Mouse (Mus musculus) MEL (cell line): ENCODE measurements around the gene Kcna5. TPM values are rescaled to one million over a fixed set of nuclear protein-coding genes. Genes with fewer than 3 reads are reported as not detected.

Experiments used
- DNase-seq: peaks from one replicate; pipeline ENCODE4 v3.0.0; 2011; ENCODE audit warnings: low read depth, low spot score
- H3K27ac ChIP-seq: 2 replicates; pipeline ENCODE4 v1.5.1; 2012; ENCODE audit warnings: low read depth, mild to moderate bottlenecking, control low read depth, low read length, moderate library complexity; ENCODE audit not compliant: control insufficient read depth
- H3K27me3 ChIP-seq, 2 experiments: fragments of 150-350 bp in 1 of 2; sonication (generic) in 1 of 2; 2 replicates each; pipeline ENCODE4 v1.6.1; 2012; ENCODE audit warnings: low read length in 2 of 2, mild to moderate bottlenecking in 2 of 2, improper control_type of control experiment in 1 of 2, moderate library complexity in 1 of 2; ENCODE audit not compliant: insufficient read depth in 2 of 2, control insufficient read depth in 1 of 2
- H3K36me3 ChIP-seq, 2 experiments: 2 replicates each; pipeline ENCODE4 v1.6.1; 2012 to 2014; ENCODE audit warnings: low read length in 2 of 2, improper control_type of control experiment in 1 of 2, inconsistent platforms in 1 of 2, mild to moderate bottlenecking in 1 of 2; ENCODE audit not compliant: insufficient read depth in 2 of 2, control insufficient read depth in 1 of 2
- H3K4me1 ChIP-seq, 2 experiments: fragments of 150-350 bp in 1 of 2; sonication (generic) in 1 of 2; 2 replicates each; pipeline ENCODE4 v1.6.1; 2012; ENCODE audit warnings: low read length in 2 of 2, improper control_type of control experiment in 1 of 2, mild to moderate bottlenecking in 1 of 2; ENCODE audit not compliant: insufficient read depth in 2 of 2, control insufficient read depth in 1 of 2
- H3K4me3 ChIP-seq, 2 experiments: fragments of 150-350 bp in 1 of 2; sonication (generic) in 1 of 2; 2 replicates each; pipeline ENCODE4 v1.5.1; 2012; ENCODE audit warnings: low read depth in 2 of 2, low read length in 2 of 2, mild to moderate bottlenecking in 2 of 2, moderate library complexity in 2 of 2, control low read depth in 1 of 2, improper control_type of control experiment in 1 of 2; ENCODE audit not compliant: control insufficient read depth in 1 of 2, insufficient read depth in 1 of 2
- H3K79me2 ChIP-seq: 2 replicates; pipeline ENCODE4 v1.6.1; 2012; ENCODE audit warnings: mild to moderate bottlenecking, low read length, moderate library complexity; ENCODE audit not compliant: control insufficient read depth, poor library complexity, insufficient read depth
- H3K9ac ChIP-seq: 2 replicates; pipeline ENCODE4 v1.6.1; 2012; ENCODE audit warnings: low read depth, mild to moderate bottlenecking, control low read depth, low read length, moderate library complexity; ENCODE audit not compliant: control insufficient read depth, poor library complexity, severe bottlenecking
- H3K9me3 ChIP-seq: fragments of 150-350 bp; sonication (generic); replicated peaks from 2 replicates; pipeline ENCODE4 v1.6.1; 2012; ENCODE audit warnings: mild to moderate bottlenecking, low read length, improper control_type of control experiment, moderate library complexity; ENCODE audit not compliant: insufficient read depth
- BHLHE40 ChIP-seq: IDR thresholded peaks from 2 replicates; pipeline ENCODE4 v1.6.1; 2012; ENCODE audit warnings: low read depth, mild to moderate bottlenecking, inconsistent platforms, low read length, improper control_type of control experiment, borderline replicate concordance
- CHD1 ChIP-seq: IDR thresholded peaks from 2 replicates; pipeline ENCODE4 v1.6.1; 2012; ENCODE audit warnings: low read depth, mild to moderate bottlenecking, inconsistent platforms, low read length, improper control_type of control experiment
- CHD2 ChIP-seq: IDR thresholded peaks from 2 replicates; pipeline ENCODE4 v1.6.1; 2011; ENCODE audit warnings: low read length, improper control_type of control experiment
- KAT2A ChIP-seq: conservative IDR thresholded peaks from 2 replicates; pipeline ENCODE4 v1.6.1; 2012; ENCODE audit warnings: low read depth, low read length, improper control_type of control experiment, inconsistent platforms
- MAFK ChIP-seq: IDR thresholded peaks from 2 replicates; pipeline ENCODE4 v1.6.1; 2011; ENCODE audit warnings: low read depth, mild to moderate bottlenecking, low read length, improper control_type of control experiment, borderline replicate concordance
- MEF2A ChIP-seq: IDR thresholded peaks from 2 replicates; pipeline ENCODE4 v1.6.1; 2014; ENCODE audit warnings: low read depth, mild to moderate bottlenecking, inconsistent platforms, low read length, improper control_type of control experiment; ENCODE audit not compliant: poor library complexity, insufficient replicate concordance, severe bottlenecking; ENCODE audit errors: extremely low read depth
- NELFE ChIP-seq: IDR thresholded peaks from 2 replicates; pipeline ENCODE4 v1.6.1; 2011; ENCODE audit warnings: low read depth, low read length, improper control_type of control experiment
- NRF1 ChIP-seq: IDR thresholded peaks from 2 replicates; pipeline ENCODE4 v1.6.1; 2014; ENCODE audit warnings: low read depth, mild to moderate bottlenecking, inconsistent platforms, low read length, improper control_type of control experiment, moderate library complexity; ENCODE audit not compliant: poor library complexity, insufficient read depth, severe bottlenecking
- POLR2AphosphoS2 ChIP-seq: IDR thresholded peaks from 2 replicates; pipeline ENCODE4 v1.6.1; 2011; ENCODE audit warnings: low read length, improper control_type of control experiment
- SIN3A ChIP-seq: IDR thresholded peaks from 2 replicates; pipeline ENCODE4 v1.6.1; 2012; ENCODE audit warnings: low read length, improper control_type of control experiment, inconsistent platforms
- TBP ChIP-seq: IDR thresholded peaks from 2 replicates; pipeline ENCODE4 v1.8.0; 2011; ENCODE audit warnings: low read depth, low read length, improper control_type of control experiment
- TCF12 ChIP-seq: IDR thresholded peaks from 2 replicates; pipeline ENCODE4 v1.6.1; 2014; ENCODE audit warnings: low read depth, mild to moderate bottlenecking, inconsistent platforms, low read length, improper control_type of control experiment, moderate library complexity
- UBTF ChIP-seq: IDR thresholded peaks from 2 replicates; pipeline ENCODE4 v1.6.1; 2012; ENCODE audit warnings: low read depth, mild to moderate bottlenecking, inconsistent platforms, low read length, improper control_type of control experiment, moderate library complexity, borderline replicate concordance; ENCODE audit not compliant: insufficient read depth
- ZKSCAN1 ChIP-seq: IDR thresholded peaks from 2 replicates; pipeline ENCODE4 v1.6.1; 2012; ENCODE audit warnings: low read depth, mild to moderate bottlenecking, inconsistent platforms, low read length, improper control_type of control experiment, moderate library complexity
- ZMIZ1 ChIP-seq: IDR thresholded peaks from 2 replicates; pipeline ENCODE4 v1.6.1; 2012; ENCODE audit warnings: low read depth, mild to moderate bottlenecking, inconsistent platforms, low read length, improper control_type of control experiment, moderate library complexity
- ZNF384 ChIP-seq: IDR thresholded peaks from 2 replicates; pipeline ENCODE4 v1.6.1; 2012; ENCODE audit warnings: low read depth, mild to moderate bottlenecking, inconsistent platforms, low read length, improper control_type of control experiment
- polyA plus RNA-seq, 2 experiments: library from polyadenylated mRNA; stranded (reverse) in 1 of 2; unstranded in 1 of 2; fragments of >175 nt in 1 of 2; fragments of >200 nt in 1 of 2; gene quantifications; 2 replicates each; pipeline versions ENCODE4 v1.2.1 to v1.2.4; 2012; ENCODE audit warnings: low replicate concordance in 2 of 2, low read depth in 1 of 2; ENCODE audit not compliant: insufficient read length in 2 of 2, insufficient read depth in 1 of 2, missing spikeins in 1 of 2
- total RNA-seq: library from RNA; depleted of rRNA; stranded (reverse); fragments of 300-350 nt; gene quantifications from 2 replicates; pipeline ENCODE4 v1.2.3, GENCODE M21; 2012

Gene Kcna5
- total and polyA plus RNA-seq, 3 experiments: not detected

- Histone ChIP-seq H3K27me3 (no peaks in the 10 kb centered on the region), H3K79me2 (no peaks in the 10 kb centered on the region), H3K36me3 (no peaks in the 10 kb centered on the region)
- TF ChIP-seq ZKSCAN1: no peak
- no peak for TF ChIP-seq TCF12
- no peak for TF ChIP-seq UBTF
- TF ChIP-seq CHD2: no peak
- TF ChIP-seq MAFK: no peak
- no peak for TF ChIP-seq MEF2A
- TF ChIP-seq SIN3A: no peak
- no peak for TF ChIP-seq NRF1
- TF ChIP-seq, all 39 proteins: peak for 0
- Histone ChIP-seq H3K27ac (no peak overlapping the region), H3K4me1 (no peaks in the 10 kb centered on the region), H3K4me3 (no peak overlapping the region), H3K9ac (no peak overlapping the region), H3K9me3 (no peaks in the 10 kb centered on the region)
- no peak for DNase-seq
Measured at GRCm38 (mm10) chr6:126574778-126575177, 39.6 kb upstream of the Kcna5 start.

- H3K9me3 ChIP-seq: no peaks in the 10 kb centered on the region
- DNase-seq: no peak
- no peaks in the 10 kb centered on the region for H3K36me3 ChIP-seq
- no peaks in the 10 kb centered on the region for H3K79me2 ChIP-seq
- no peaks in the 10 kb centered on the region for H3K27me3 ChIP-seq
- no peak overlapping the region for H3K4me3 ChIP-seq
- no peaks in the 10 kb centered on the region for H3K4me1 ChIP-seq
- no peak overlapping the region for H3K9ac ChIP-seq
- TF ChIP-seq ZNF384: no peak
- TF ChIP-seq KAT2A: no peak
- TF ChIP-seq POLR2AphosphoS2: no peak
- TF ChIP-seq TBP: no peak
- no peak for TF ChIP-seq ZMIZ1
- no peak for TF ChIP-seq CHD1
- no peak for TF ChIP-seq MEF2A
- TF ChIP-seq, all 39 proteins: peak for 0
- H3K27ac ChIP-seq: no peak overlapping the region
Measured at GRCm38 (mm10) chr6:126573021-126573420, 37.8 kb upstream of the Kcna5 start.

- no peaks in the 10 kb centered on the region for H3K27me3 ChIP-seq
- TF ChIP-seq NRF1 (no peak), CHD2 (no peak), TCF12 (no peak), NELFE (no peak), BHLHE40 (no peak)
- no peaks in the 10 kb centered on the region for H3K9me3 ChIP-seq
- H3K9ac ChIP-seq: no peak overlapping the region
- no peaks in the 10 kb centered on the region for H3K4me1 ChIP-seq
- no peaks in the 10 kb centered on the region for H3K36me3 ChIP-seq
- H3K27ac ChIP-seq: no peak overlapping the region
- no peaks in the 10 kb centered on the region for H3K79me2 ChIP-seq
- DNase-seq: no peak
- no peak overlapping the region for H3K4me3 ChIP-seq
Measured at GRCm38 (mm10) chr6:126569809-126570208, 34.6 kb upstream of the Kcna5 start.
